Mouse (Mus musculus): ENCODE measurements at regions not wholly inside any gene's neighbourhood (a gene's known extent, or its start where the extent isn't known, plus 50 kb on each side); places are given as distances from the start of the nearest gene placed in this dataset.

DNA sequence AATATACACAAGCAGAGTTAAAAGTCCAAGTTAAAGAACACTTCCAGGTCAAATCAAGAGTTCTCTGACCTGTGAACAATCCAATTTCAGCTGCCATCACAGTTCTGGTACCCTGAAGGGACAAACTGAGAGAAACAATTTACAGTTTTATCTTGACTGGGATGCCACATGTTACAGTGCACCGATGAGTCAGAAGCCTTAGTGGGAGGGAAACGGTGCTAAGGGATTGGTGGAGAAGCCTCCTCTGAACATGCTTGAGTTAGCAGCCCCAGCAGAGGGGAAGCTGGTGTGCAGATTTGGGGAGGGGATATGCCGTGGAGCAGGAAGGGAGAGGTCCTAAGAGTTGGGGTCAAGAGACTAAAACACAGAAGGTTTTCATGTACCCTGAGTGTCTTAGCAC, 423.9 kb upstream of the Gm10131 start:
- TF ChIP-seq CTCF (IDR thresholded peaks at IDR 0.05; ENCODE audit: low read depth, low read length) = no peak
- TF ChIP-seq POLR2A (IDR thresholded peaks at IDR 0.05; ENCODE audit: borderline replicate concordance, low read depth, low read length) = no peak
